Mouse (Mus musculus) olfactory bulb, adult 2 months (tissue): ENCODE results near the gene Gm10644. TPM values are rescaled to one million over a fixed set of nuclear protein-coding genes. Genes with fewer than 3 reads are reported as not detected.

Source experiments
- H3K27ac ChIP-seq: fragments of 200-500 bp; 2 replicates; pipeline ENCODE4 v1.5.1; 2012; ENCODE audit warnings: low read depth, low read length; ENCODE audit not compliant: insufficient read depth
- H3K4me1 ChIP-seq: fragments of 200-500 bp; 2 replicates; pipeline ENCODE4 v1.6.1; 2012; ENCODE audit warnings: low read length; ENCODE audit not compliant: control insufficient read depth, insufficient read depth
- H3K4me3 ChIP-seq: fragments of 200-500 bp; 2 replicates; pipeline ENCODE4 v1.5.1; 2012; ENCODE audit warnings: mild to moderate bottlenecking, low read depth, low read length, moderate library complexity; ENCODE audit not compliant: insufficient read depth
- CTCF ChIP-seq: fragments of 200-500 bp; IDR thresholded peaks from 2 replicates; pipeline ENCODE4 v1.5.1; 2012; ENCODE audit warnings: low read depth, mild to moderate bottlenecking, low read length, moderate library complexity; ENCODE audit not compliant: insufficient read depth
- POLR2A ChIP-seq: fragments of 200-500 bp; IDR thresholded peaks from 2 replicates; pipeline ENCODE4 v1.6.1; 2012; ENCODE audit warnings: mild to moderate bottlenecking, low read depth, low read length, moderate library complexity; ENCODE audit not compliant: insufficient read depth
- WGBS: fragments of 180-500 bp; shearing (Covaris S2); methylation state at CpG from one replicate; pipeline ENCODE4 v1.1.7; 2018; 5-methylcytosine and 5-hydroxymethylcytosine counted together
- polyA plus RNA-seq: library from polyadenylated mRNA; stranded (reverse); fragments of >200 nt; gene quantifications from 2 replicates; pipeline ENCODE4 v1.2.4, GENCODE M21; 2012; ENCODE audit warnings: low replicate concordance; ENCODE audit not compliant: missing spikeins, insufficient read depth, insufficient read length

Gene Gm10644
- polyA plus RNA-seq, 1 experiment: not detected

- WGBS: 90% methylated on average over 8 of the region's 8 CpGs
- Histone ChIP-seq H3K27ac (no peak overlapping the region), H3K4me1 (peaks cover 15% of the 10 kb centered on the region), H3K4me3 (no peak overlapping the region)
- TF ChIP-seq CTCF (no peak), POLR2A (no peak)
Observed at GRCm38 (mm10) chr8:83922727-83923126, 32.3 kb downstream of the Gm10644 start.

DNA sequence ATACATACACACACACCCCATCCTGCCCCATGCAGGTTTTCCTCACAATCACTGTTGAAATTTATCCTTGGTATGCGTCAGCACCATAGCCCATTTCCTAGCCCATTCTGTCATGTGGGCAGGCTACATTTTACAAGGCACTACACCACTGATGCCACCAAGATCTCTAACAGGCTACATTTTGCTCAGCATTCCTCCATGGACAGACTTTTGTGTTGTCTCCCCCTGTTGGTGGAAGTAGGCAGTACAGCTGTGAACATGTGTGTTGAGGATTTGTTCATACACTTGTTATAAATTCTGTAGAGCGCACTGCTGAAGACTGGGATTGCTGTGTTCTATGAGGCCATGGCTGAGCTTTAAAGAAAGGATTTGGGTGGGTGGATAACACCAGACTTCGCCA lies 33.4 kb downstream of the Gm10644 start:
- WGBS: 44% methylated on average over 3 of the region's 3 CpGs
- TF ChIP-seq CTCF (no peak), POLR2A (no peak)
- no peak overlapping the region for H3K27ac ChIP-seq
- H3K4me3 ChIP-seq: no peak overlapping the region
- peaks cover 24% of the 10 kb centered on the region for H3K4me1 ChIP-seq

- WGBS: 54% methylated on average over 6 of the region's 6 CpGs
- H3K4me1 ChIP-seq: peaks cover 58% of the 10 kb centered on the region
- TF ChIP-seq CTCF (no peak), POLR2A (no peak)
- no peak overlapping the region for H3K4me3 ChIP-seq
- no peak overlapping the region for H3K27ac ChIP-seq
Observed at GRCm38 (mm10) chr8:83917566-83917965, 37.4 kb downstream of the Gm10644 start.

- Histone ChIP-seq H3K27ac (peak overlapping the region; percentile 86), H3K4me3 (peak overlapping the region; percentile 13; the same call in 1 of the 2 replicates), H3K4me1 (peaks cover 62% of the 10 kb centered on the region)
- 12% methylated on average over 5 of the region's 5 CpGs for WGBS
- TF ChIP-seq POLR2A (no peak), CTCF (no peak)
Observed at GRCm38 (mm10) chr8:83916015-83916414, 39.0 kb downstream of the Gm10644 start.

DNA sequence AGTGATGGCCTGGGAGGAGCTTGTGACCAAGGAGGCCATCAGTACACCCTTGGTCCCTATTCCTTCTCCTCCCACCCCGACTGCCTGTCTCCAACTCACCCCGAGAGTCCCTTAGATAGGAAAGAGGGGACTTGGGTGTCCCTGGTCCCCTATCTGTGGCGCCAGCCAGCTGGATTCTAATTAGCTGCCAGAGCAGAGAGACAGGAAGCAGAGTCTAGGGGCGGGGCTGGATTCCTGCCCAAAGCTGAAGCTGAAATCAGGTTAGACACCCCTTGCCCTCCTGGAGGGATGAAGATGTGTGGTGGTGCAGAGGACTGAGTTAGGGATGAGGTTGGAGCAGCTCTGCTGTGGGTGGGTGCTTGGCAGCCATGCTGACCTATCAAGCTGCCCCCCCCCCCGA lies 40.1 kb downstream of the Gm10644 start:
- Histone ChIP-seq H3K4me1 (peaks cover 66% of the 10 kb centered on the region), H3K4me3 (no peak overlapping the region), H3K27ac (peak overlapping the region; percentile 86)
- 39% methylated on average over 5 of the region's 5 CpGs for WGBS
- TF ChIP-seq CTCF (no peak), POLR2A (no peak)

DNA sequence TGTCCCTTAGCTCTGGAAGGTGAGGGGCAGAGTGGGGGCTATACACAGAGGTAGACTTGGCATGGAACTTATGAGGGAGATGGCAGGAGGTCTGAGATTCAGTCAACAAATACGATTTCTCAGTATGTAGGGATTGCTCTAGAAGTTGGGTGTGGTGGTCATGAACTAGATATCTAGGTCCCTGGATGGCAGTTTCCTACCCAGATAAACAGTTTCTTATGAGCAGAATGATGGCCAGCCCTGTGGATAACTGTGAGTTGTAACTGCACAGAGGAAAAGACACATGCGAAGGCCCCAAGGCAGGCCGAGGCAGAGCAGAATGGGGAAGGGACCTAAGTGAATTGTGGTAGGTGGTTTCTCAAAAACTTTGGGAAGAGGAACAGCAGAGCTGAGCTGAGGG lies 40.8 kb downstream of the Gm10644 start:
- peaks cover 68% of the 10 kb centered on the region for H3K4me1 ChIP-seq
- whole genome bisulfite sequencing: 72% methylated on average over 3 of the region's 3 CpGs
- TF ChIP-seq POLR2A (no peak), CTCF (no peak)
- no peak overlapping the region for H3K4me3 ChIP-seq
- H3K27ac ChIP-seq: 0 out of 2 replicates have a peak overlapping the region, but pooled peaks have one; percentile 86

- WGBS: 60% methylated on average over 5 of the region's 5 CpGs
- H3K4me3 ChIP-seq: no peak overlapping the region
- H3K4me1 ChIP-seq: peaks cover 77% of the 10 kb centered on the region
- no peak overlapping the region for H3K27ac ChIP-seq
- TF ChIP-seq POLR2A (no peak), CTCF (no peak)
Observed at GRCm38 (mm10) chr8:83911809-83912731, 42.9 kb downstream of the Gm10644 start.

- WGBS: 34% methylated on average over 8 of the region's 8 CpGs
- Histone ChIP-seq H3K27ac (peak overlapping the region; percentile 70), H3K4me1 (peaks cover 70% of the 10 kb centered on the region), H3K4me3 (no peak overlapping the region)
- no peak for TF ChIP-seq CTCF
- no peak for TF ChIP-seq POLR2A
Observed at GRCm38 (mm10) chr8:83909311-83909710, 45.7 kb downstream of the Gm10644 start.

- 26% methylated on average over 6 of the region's 6 CpGs for WGBS
- Histone ChIP-seq H3K4me1 (peaks cover 73% of the 10 kb centered on the region), H3K27ac (peak overlapping the region; percentile 70), H3K4me3 (no peak overlapping the region)
- TF ChIP-seq CTCF (no peak), POLR2A (no peak)
Observed at GRCm38 (mm10) chr8:83908583-83908982, 46.4 kb downstream of the Gm10644 start.
